Mouse (Mus musculus) cerebellum, postnatal 25 days (tissue): Measurements from ENCODE around the gene Vhl.
A peak's percentile ranks its signal among the peaks of the same experiment; 100 is the strongest.

ENCODE experiments used
- DNase-seq, 2 experiments: peaks; one replicate each; pipeline ENCODE4 v3.0.0; 2021; ENCODE audit warnings: mixed read lengths in 2 of 2

Gene Vhl

DNA sequence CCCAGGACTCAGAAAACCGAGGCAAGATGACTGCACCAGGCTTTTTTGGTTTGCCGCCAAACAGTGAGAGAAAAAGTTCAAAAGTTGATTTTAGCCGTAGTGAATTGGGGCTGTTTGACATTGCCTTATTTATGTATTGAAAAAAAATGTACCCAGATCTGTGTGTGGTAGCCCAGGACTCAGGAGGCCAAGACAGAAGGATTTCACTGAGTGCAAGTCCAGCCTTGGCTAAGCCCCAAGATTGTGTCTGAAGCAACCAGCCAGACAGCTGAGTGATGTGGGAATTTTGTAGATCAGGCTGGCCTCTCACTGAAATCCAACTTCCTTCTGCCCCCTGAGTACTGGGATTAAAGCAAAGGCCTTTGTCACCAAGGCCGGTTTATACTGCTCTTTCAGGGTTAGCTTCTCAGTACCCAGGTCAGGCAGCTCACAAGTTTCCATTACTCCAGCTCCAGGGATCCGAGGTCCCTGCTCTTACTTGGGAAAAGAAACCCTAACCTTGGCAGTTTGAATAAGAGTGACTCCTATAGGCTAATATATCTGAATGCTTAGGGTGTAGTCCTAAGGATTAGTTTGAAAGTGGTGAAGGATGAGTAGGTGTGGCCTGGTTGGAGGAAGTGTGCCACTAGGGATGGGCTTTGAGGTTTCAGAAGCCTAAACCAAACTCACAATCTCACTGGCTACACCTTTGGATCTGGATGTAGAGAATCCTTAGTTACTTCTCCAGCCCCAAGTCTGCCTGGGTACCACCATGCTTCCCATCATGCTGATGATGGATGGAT is 1.4 kb downstream of the Vhl start:
- peak; percentile 12 to 32 for DNase-seq

DNA sequence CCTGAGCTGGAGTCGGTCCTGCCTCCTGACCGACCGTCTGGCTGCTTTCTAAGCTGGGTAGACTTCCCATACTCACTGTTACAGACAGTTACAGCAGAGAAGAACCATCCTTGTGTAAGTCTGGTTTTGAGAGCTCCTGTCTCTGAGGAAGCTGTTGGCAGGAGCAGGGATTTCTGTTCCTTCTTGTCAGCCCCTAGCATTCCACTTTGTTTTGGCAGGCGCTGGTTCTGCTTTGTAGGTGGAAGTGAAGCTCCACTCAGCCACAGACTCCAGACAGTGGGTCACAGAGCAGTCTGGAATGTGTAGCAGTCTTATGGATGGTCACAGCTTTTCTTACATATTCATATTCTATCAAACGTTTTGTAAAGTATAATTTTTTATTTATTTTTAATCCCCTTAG is 6.6 kb downstream of the Vhl start:
- no peak for DNase-seq

DNA sequence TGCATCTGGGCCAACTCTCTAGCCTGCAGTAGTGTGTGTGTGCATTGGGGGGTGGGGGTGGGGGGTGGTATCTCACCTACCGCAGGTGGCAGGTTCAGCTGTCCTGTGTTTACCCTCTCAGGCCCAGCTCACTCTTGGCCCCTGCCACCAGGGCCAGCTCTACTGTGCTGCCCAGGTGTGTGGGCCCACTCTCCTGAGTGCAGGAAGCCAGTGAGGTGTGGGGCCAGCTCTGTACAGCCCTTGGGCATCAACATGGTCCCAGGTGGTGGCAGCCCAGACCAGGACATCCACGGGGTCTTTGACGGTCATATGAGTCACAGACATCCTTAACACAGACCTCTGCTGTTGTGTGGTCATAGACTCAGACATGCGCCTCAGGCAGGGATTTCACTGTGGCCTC is 9.1 kb downstream of the Vhl start:
- no peak for DNase-seq

- peak; percentile 94 to 98 for DNase-seq
These were observed 14.7 kb downstream of the Vhl start, which contains the start of gene Irak2 for GRCm38 (mm10) chr6:113638302-113639040. Gene Irak2 (plus strand): TSS chr6:113638467.

- no peak for DNase-seq
These were observed 15.4 kb downstream of the Vhl start for GRCm38 (mm10) chr6:113639201-113639600.

GRCm38 (mm10) chr6:113642605-113643004 is 18.8 kb downstream of the Vhl start:
- DNase-seq, result no peak

GRCm38 (mm10) chr6:113643021-113643420 is 19.3 kb downstream of the Vhl start:
- no peak for DNase-seq

GRCm38 (mm10) chr6:113643967-113644366 is 20.2 kb downstream of the Vhl start:
- DNase-seq, result no peak

DNA sequence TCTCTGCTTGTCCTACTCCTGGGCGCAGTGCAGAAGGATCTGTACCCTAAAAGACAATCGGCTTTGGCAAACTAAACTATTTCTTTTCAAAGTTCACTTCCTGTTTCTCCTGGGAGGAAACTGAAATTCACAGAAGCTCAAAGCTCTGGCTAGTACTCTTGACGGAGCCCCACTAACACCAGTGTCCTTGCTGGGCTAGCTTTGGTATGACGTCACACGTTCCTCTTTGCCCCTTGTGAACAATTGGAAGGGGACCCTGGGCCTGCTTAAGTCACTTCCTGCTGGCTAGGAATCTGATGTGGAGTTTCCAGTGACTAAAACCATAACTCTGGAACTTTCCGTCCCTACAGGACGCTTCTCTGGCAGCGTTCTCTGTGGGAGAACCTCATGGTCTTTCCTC is 21.0 kb downstream of the Vhl start:
- DNase-seq, result no peak

GRCm38 (mm10) chr6:113649346-113650196 is 25.8 kb downstream of the Vhl start:
- DNase-seq, result no peak

- DNase-seq, result no peak
These were observed 26.5 kb downstream of the Vhl start for GRCm38 (mm10) chr6:113650197-113650640.

GRCm38 (mm10) chr6:113651626-113652025 is 27.9 kb downstream of the Vhl start:
- DNase-seq, result no peak

- no peak for DNase-seq
These were observed 29.8 kb downstream of the Vhl start for GRCm38 (mm10) chr6:113653551-113653950.

DNA sequence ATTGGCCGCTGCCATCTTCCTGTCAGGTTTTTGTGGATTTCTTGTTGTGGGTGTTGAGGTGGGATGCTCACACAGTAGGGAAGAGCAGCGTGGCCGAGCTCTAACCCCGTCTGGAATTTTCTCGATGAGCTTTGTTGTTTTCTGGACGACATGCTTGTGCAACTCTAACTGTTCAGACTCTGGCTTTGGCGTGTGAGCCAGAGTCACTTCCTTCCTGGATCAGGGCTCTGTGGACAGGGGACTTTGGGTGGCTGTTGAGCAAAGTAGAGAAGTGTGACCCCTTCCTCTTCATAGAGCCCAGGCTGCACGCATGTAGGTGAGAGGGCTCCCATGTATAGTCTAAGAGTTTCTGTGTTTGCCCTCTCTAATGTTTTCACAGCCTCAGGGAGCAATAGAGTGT is 30.3 kb downstream of the Vhl start:
- no peak for DNase-seq

DNA sequence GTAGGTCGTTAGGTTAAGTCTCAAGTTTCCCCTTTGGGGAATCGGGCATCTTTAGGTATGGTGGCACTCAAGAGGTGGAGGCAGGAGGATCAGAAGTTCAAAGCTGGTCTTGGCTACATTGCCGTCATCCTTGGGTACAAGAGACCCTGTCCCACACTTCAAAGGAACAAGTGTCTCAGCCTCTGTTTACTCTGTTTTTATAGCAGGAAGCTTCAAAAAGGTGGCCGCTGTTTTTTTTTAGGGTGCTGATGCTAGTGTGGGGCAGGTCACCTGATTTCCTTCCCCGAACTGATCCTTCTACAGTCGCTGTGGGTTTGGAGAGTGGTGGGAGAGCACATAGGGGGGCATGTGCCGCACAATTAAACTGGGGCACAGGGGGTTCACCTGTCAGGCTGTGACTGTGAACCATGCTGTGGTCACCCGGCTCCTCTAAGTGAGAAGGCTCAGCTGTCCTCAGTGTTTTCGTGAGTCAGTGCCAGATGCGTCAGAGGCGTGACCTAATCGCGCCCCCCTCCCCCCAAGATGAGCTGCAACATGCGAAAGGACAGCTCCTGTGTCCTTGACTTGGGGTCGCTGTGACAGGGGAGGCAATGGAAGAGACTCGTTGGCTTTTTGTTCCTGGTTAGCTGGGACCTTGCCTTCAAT is 31.1 kb downstream of the Vhl start:
- DNase-seq, result no peak

- no peak for DNase-seq
These were observed 31.7 kb downstream of the Vhl start for GRCm38 (mm10) chr6:113655475-113655874.

DNA sequence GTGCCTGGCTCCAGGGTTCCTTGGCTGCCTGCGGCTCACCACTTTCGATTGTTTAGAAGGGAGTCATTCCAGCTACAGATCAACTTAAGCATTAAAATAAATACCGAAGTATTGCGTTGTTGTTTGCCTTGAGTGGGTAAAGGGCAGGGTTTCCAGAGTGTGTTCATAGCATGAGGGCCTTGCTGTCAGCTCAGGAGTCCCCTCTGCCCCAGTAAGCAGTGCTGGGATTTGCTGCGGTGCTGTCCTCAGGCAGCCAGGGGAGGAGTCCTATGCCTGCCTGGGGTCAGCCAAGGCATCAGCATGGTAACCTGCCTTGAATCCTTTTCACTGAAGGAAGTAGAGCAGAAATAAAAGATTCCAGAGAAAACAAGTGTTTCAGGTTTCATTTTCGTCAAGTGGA is 33.1 kb downstream of the Vhl start:
- no peak for DNase-seq

DNA sequence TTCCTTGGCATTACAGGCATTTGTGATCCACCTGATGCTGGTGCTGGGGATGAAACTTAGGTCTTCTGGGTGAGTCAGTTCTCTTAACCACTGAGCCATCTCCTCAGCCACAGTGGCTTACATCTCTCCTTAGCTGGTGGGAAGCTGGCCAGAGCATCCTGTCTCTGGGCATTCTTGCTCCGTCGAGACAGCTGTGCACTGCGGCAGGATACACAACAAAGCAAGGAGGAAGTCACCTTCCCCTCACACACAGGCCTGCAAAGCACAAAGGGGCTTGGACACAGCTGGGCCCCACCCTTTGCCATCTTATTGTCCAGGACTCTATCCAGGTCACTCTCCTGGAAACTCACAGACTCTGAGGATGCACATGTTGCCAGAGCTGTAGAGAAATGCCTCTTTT is 34.5 kb downstream of the Vhl start:
- no peak for DNase-seq

DNA sequence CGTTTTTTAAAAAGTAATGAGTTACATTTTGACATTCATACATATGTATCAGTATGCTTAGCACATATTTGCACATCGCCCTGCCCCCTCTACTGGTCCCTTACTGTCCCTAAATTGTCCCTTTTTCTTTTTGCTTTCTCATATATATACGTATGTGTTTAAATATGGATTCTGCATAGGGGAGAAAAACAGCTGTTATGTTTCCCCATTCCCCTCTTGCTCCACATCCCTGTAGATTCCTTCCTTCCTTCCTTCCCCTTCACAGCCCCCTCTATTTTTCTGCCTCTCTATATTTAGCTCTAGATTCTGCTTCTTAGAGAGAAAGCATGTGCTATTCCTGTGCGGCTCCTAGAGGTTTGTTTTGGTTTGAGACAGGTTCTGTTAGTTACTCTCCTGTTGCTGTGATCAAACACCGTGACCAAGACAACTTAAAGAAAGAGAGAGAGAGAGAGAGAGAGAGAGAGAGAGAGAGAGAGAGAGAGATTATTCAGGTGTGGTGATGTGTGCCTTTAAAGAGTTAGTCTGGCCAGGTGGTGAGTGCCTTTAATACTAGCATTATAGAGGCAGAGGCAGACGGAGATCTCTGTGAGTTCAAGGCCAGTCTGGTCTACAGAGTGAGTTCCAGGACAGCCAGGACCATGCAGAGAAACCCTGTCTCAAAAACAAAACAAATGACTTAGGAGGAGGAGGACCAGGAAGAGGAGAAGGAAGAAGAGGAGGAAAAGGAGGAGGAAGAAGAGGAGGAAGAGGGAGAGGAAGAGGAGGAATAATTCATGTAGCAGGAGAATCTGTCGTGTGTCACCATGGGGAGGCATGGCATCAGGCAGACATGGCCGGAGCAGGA is 36.1 kb downstream of the Vhl start:
- DNase-seq, result no peak

- DNase-seq, result no peak
These were observed 37.0 kb downstream of the Vhl start for GRCm38 (mm10) chr6:113660492-113661352.
